Mouse (Mus musculus) C2C12 (cell line): Measurements from ENCODE around the gene Map3k14. TPM values are rescaled to one million over a fixed set of nuclear protein-coding genes. Genes with fewer than 3 reads are reported as not detected.
"Not testable (repeated sequence)": the region's sequence is repeated elsewhere in the genome, so short reads cannot be mapped to it uniquely, and the experiment has no call there.

ENCODE experiments used
- H3K27me3 ChIP-seq: one replicate; pipeline ENCODE4 v1.6.1; 2011; ENCODE audit not compliant: control insufficient read depth, insufficient read depth, insufficient read length
- H3K36me3 ChIP-seq: one replicate; pipeline ENCODE4 v1.6.1; 2011; ENCODE audit not compliant: control insufficient read depth, insufficient read depth
- H3K4me3 ChIP-seq: one replicate; pipeline ENCODE4 v1.5.1; 2011; ENCODE audit warnings: mild to moderate bottlenecking, control low read depth; ENCODE audit not compliant: poor library complexity, insufficient read depth, severe bottlenecking
- H3K79me2 ChIP-seq: one replicate; pipeline ENCODE4 v1.6.1; 2011; ENCODE audit not compliant: control insufficient read depth, insufficient read depth
- H3K79me3 ChIP-seq: one replicate; pipeline ENCODE4 v1.6.1; 2011; ENCODE audit warnings: low read depth, control low read depth
- H3ac ChIP-seq: one replicate; pipeline ENCODE3; 2011; ENCODE audit warnings: low read depth; ENCODE audit not compliant: control insufficient read depth, insufficient read length
- CEBPB ChIP-seq: IDR thresholded peaks from one replicate; pipeline ENCODE4 v1.6.1; 2011; ENCODE audit warnings: low read depth, mild to moderate bottlenecking, control low read depth, moderate library complexity
- CTCF ChIP-seq: IDR thresholded peaks from one replicate; pipeline ENCODE4 v1.5.1; 2011; ENCODE audit not compliant: control insufficient read depth, insufficient read depth, insufficient read length
- FOSL1 ChIP-seq: IDR thresholded peaks from one replicate; pipeline ENCODE4 v1.8.0; 2011; ENCODE audit warnings: mild to moderate bottlenecking, low read length; ENCODE audit not compliant: poor library complexity, insufficient read depth, severe bottlenecking
- MAX ChIP-seq: IDR thresholded peaks from one replicate; pipeline ENCODE4 v1.6.1; 2011; ENCODE audit warnings: mild to moderate bottlenecking, control low read depth
- MYOD1 ChIP-seq: IDR thresholded peaks from one replicate; pipeline ENCODE4 v1.6.1; 2011; ENCODE audit warnings: low read depth; ENCODE audit not compliant: control insufficient read depth, insufficient read length
- MYOG ChIP-seq: IDR thresholded peaks from one replicate; pipeline ENCODE4 v1.6.1; 2011; ENCODE audit not compliant: control insufficient read depth, insufficient read length; ENCODE audit errors: extremely low read depth
- USF1 ChIP-seq: IDR thresholded peaks from one replicate; pipeline ENCODE4 v1.6.1; 2011; ENCODE audit warnings: low read depth, mild to moderate bottlenecking, control low read depth, moderate library complexity
- polyA plus RNA-seq: library from polyadenylated mRNA; unstranded; fragments of >200 nt; fragmentation: generic; extraction: Trizol; gene quantifications from one replicate; pipeline ENCODE4 v1.2.1, GENCODE M21; 2012; ENCODE audit warnings: missing spikeins

Map3k14 gene
- polyA plus RNA-seq, 1 experiment: 9.7 TPM

DNA sequence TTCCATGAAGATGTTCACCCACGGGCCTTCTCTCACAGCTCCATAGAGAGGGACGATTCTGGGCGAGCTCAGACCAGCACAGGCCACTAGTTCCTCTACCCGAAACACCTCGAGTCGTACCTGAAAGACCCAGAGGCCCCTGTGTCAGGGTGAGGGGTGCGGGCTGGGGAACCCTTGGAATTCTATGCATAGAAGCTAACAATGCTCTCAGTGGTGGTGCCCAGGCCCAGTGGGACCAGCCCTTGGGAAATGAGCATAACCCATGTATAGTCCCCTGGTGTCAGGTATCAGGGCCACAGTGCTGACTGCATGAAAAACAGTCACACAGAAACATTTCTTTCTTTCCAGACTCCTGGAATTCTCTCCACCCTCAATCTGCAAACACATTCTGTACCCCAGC lies 35.9 kb downstream of the Map3k14 start:
- Histone ChIP-seq H3K27me3 (no peaks in the 10 kb centered on the region), H3K79me3 (no peaks in the 10 kb centered on the region), H3K36me3 (peaks cover 86% of the 10 kb centered on the region), H3ac (no peak overlapping the region), H3K79me2 (no peaks in the 10 kb centered on the region), H3K4me3 (no peak overlapping the region)
- TF ChIP-seq MYOG (no peak), CTCF (no peak), MYOD1 (no peak), MAX (no peak), CEBPB (no peak), FOSL1 (no peak), USF1 (no peak)

DNA sequence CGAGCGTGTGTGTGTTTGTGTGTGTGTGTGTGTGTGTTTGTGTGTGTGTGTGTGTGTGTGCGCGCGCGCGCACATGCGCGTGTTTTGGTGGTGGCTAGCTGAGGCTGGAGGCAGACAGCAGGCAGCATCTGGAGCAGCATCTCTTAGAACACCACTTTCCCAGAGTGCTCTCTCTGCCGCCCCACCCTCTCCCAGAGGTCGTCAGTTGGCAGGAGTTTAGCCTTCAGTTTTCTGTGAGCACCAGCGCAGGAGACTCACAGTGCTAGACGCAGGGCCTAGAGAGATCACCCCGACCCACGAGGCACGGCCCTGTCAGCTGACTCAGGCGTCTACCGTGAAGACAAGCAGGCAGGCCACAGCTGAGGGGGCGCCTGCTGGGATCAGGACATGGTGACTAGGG lies 36.6 kb downstream of the Map3k14 start:
- no peak overlapping the region for H3ac ChIP-seq
- TF ChIP-seq FOSL1: no peak
- TF ChIP-seq CEBPB: no peak
- no peak for TF ChIP-seq MYOD1
- TF ChIP-seq MAX: no peak
- TF ChIP-seq CTCF: no peak
- TF ChIP-seq MYOG: no peak
- TF ChIP-seq USF1: no peak
- no peaks in the 10 kb centered on the region for H3K79me2 ChIP-seq
- H3K27me3 ChIP-seq: no peaks in the 10 kb centered on the region
- no peak overlapping the region for H3K4me3 ChIP-seq
- no peaks in the 10 kb centered on the region for H3K79me3 ChIP-seq
- peaks cover 88% of the 10 kb centered on the region for H3K36me3 ChIP-seq

DNA sequence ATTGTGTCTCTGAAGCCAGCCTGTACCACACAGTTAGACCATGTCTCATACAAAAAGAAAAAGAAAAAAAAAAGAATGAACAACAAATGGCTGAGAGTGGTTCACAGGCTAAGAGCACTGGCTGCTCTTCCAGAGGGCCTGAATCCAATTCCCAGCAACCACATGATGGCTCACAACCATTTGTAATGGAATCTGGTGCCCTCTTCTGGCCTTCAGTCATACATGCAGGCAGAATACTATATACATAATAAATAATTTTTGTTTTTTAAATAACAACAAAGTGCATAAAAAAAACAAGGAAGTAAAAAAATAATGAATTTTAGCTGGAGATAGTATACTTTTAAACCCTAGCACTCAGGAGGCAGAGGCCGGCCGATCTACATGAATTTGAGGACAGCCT lies 37.7 kb downstream of the Map3k14 start:
- Histone ChIP-seq H3K79me2 (no peaks in the 10 kb centered on the region), H3K27me3 (no peaks in the 10 kb centered on the region), H3K4me3 (no peak overlapping the region), H3ac (no peak overlapping the region), H3K36me3 (peaks cover 88% of the 10 kb centered on the region), H3K79me3 (no peaks in the 10 kb centered on the region)
- TF ChIP-seq MAX (no peak), USF1 (no peak), MYOG (no peak)

DNA sequence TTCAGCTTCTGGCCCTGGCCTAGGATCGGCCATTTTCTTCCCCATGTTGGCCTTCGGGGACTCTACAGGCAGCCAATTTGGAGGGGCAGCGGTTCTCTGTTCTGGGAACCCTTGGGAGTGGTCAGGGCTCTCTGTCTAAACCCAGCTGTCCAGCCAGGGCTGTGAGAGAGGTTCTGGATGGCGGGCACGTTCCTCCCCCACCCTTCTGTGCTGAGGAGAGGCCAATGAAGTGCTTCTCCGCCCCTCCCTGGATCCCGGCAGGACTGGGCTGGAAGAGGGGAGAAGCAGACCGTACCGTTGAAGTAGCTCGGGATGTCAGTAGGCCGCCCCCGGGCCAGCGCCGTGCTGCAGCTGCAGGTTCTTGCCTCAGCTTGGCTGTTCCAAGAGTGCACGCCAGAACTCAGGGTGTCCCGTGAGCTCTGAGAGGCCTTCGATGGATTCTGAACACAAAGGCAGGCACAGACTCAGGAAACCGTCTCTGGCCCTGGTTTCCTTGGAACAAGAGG lies 43.3 kb downstream of the Map3k14 start:
- no peak overlapping the region for H3ac ChIP-seq
- H3K27me3 ChIP-seq: no peaks in the 10 kb centered on the region
- no peaks in the 10 kb centered on the region for H3K79me2 ChIP-seq
- H3K79me3 ChIP-seq: no peaks in the 10 kb centered on the region
- H3K36me3 ChIP-seq: peaks cover 96% of the 10 kb centered on the region
- no peak overlapping the region for H3K4me3 ChIP-seq
- TF ChIP-seq MYOD1 (no peak), USF1 (no peak), MYOG (no peak), CTCF (no peak), MAX (no peak), FOSL1 (no peak), CEBPB (no peak)

DNA sequence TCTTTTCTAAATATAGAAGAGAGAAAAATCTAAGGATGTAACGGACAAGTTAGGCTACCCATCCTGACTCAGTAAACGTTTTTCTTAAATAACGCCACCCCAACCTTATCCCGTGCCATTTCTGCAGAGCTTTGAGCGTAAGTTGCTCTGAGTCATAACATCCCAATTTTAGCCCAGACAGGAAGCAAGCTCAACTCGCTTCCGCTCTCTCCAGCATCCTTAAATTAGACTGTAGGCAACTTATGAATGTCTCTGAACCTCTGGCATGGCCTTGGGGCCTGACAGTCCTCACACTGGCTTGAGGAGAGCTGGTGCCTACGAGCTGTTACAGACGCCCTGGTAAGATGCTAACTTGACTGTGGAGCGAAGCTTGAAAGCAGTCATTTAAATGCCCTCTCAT lies 43.8 kb downstream of the Map3k14 start:
- no peaks in the 10 kb centered on the region for H3K79me2 ChIP-seq
- H3K4me3 ChIP-seq: no peak overlapping the region
- peaks cover 92% of the 10 kb centered on the region for H3K36me3 ChIP-seq
- TF ChIP-seq MYOD1: no peak
- TF ChIP-seq CEBPB: no peak
- TF ChIP-seq MAX: no peak
- TF ChIP-seq USF1: no peak
- TF ChIP-seq MYOG: no peak
- no peak for TF ChIP-seq FOSL1
- no peak for TF ChIP-seq CTCF
- H3K79me3 ChIP-seq: no peaks in the 10 kb centered on the region
- no peak overlapping the region for H3ac ChIP-seq
- H3K27me3 ChIP-seq: no peaks in the 10 kb centered on the region

DNA sequence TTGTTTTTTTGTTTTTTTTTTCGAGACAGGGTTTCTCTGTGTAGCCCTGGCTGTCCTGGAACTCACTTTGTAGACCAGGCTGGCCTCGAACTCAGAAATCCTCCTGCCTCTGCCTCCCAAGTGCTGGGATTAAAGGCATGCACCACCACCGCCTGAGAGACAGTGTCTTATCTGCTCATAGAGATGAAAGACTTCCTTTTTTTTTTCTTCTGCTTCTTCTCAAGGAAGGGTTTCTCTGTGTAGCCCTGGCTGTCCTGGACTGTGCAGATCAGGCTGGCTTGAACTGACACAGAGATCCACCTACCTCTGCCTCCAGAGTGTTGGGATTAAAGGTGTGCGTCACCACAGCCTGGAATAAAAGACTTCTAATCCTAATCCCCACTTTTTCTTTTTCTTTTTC lies 44.6 kb downstream of the Map3k14 start:
- H3ac ChIP-seq, H3K79me2 ChIP-seq, H3K79me3 ChIP-seq, H3K27me3 ChIP-seq, H3K4me3 ChIP-seq: not testable (repeated sequence)
- peaks cover 84% of the 10 kb centered on the region for H3K36me3 ChIP-seq

DNA sequence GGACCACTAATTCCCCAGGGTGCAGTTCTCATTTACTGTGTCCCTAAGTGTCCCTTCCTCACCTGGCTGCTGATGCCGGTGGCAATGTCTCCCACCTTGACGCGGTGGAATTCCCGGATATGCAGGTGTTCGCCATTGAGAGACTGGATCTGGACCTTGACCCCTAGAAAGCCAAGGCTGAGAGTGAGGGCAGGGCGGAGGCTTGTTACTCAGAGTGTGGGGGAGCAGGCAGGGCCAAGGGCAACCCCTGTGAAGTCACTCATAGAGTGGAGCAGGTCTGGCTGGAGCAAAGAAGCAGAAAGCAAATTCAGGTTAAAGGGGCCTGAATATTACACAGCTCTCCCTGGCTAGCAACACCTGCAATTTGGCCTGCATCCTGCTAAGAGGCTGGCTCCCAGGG lies 45.8 kb downstream of the Map3k14 start:
- H3K79me3 ChIP-seq: no peaks in the 10 kb centered on the region
- peaks cover 72% of the 10 kb centered on the region for H3K36me3 ChIP-seq
- H3K79me2 ChIP-seq: no peaks in the 10 kb centered on the region
- TF ChIP-seq FOSL1 (no peak), MAX (no peak), CTCF (no peak), CEBPB (no peak), MYOD1 (no peak), MYOG (no peak), USF1 (no peak)
- H3ac ChIP-seq: no peak overlapping the region
- no peaks in the 10 kb centered on the region for H3K27me3 ChIP-seq
- no peak overlapping the region for H3K4me3 ChIP-seq
